ENCODE assay signal across 8 mouse cellular contexts in the genomic region with DNA sequence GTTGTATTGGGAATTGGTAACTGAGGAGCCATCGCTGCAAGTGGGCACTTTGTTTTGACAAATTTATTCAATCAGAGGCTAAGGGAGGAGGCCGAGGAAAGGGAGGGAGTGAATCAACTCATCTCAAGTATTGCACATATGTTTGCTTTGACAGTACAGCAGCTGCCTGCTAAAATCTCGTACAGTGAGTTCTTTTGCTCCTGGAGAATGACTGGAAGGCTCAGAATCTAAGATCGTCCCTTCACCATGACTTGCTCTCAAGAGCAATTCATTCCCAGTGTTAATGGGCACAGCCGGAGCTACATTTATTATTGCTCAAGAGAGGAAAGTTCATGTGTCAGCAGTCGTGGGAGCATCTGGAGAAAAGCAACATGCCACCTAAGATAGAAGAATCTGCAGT.
DNase-seq lines count a peak whose midpoint lies in the region; ATAC-seq lines count a peak whose summit lies in the region.
"Had no signal": no experiment of that assay in that cellular context is flagged by ENCODE, and none has a peak within 500 bp of the region (broad histone marks: within the 10 kb centered on the region; RNA-seq: fewer than 3 reads in every experiment).

No protein-coding gene starts in this region.

- intact Hi-C loops in heart, postnatal 10 days (cut with DNase I): no loop called here

- no peaks in the 10 kb centered on the region for H3K36me3 ChIP-seq in forebrain, embryonic 12.5 days (replicated peaks)

- peak; percentile 31; the same call in 1 of the 2 replicates for ATAC-seq in forebrain, embryonic 12.5 days (ENCODE audit: low FRiP score)

- H3K4me1 ChIP-seq in forebrain, embryonic 12.5 days: peaks cover 18% of the 10 kb centered on the region

- no peaks in the 10 kb centered on the region for H3K27me3 ChIP-seq in forebrain, embryonic 12.5 days

- H3K4me2 ChIP-seq in forebrain, embryonic 12.5 days: peak overlapping the region; percentile 52

- peak; percentile 4 to 9 for DNase-seq in frontal cortex, postnatal 25 days (ENCODE audit: low spot score in 2 of 2)
- DNase-seq in left cerebral cortex, adult 9 months (ENCODE audit: low spot score in 2 of 2): peak; percentile 2 to 24
- DNase-seq in retina, embryonic 14.5 days (ENCODE audit: low spot score): peak; percentile 18
- no peak for DNase-seq in gastrocnemius, postnatal 25 days
- DNase-seq in heart, postnatal 10 days: no peak
- DNase-seq in ovary, postnatal 14 days (ENCODE audit: low spot score): no peak
- DNase-seq: lung, postnatal 36 days had no signal

- 11% methylated on average over 6 of the region's 6 CpGs for WGBS in forebrain, embryonic 12.5 days

- no peak overlapping the region for H3K9ac ChIP-seq in forebrain, embryonic 12.5 days

- no peak overlapping the region for H3K27ac ChIP-seq in forebrain, embryonic 12.5 days

- peak overlapping the region; percentile 24 for H3K4me3 ChIP-seq in forebrain, embryonic 12.5 days (replicated peaks)

- no peaks in the 10 kb centered on the region for H3K9me3 ChIP-seq in forebrain, embryonic 12.5 days

Comparison
In these comparisons a context has a peak if more than half of its experiments do, and no peak if none do; other contexts are left out.
1. DNase-seq: peak in frontal cortex, postnatal 25 days (2 of 2), left cerebral cortex, adult 9 months (2 of 2) and retina, embryonic 14.5 days (single experiment); none in gastrocnemius, postnatal 25 days (single experiment), heart, postnatal 10 days (0 of 2) and ovary, postnatal 14 days (single experiment).